Mouse (Mus musculus): Measurements from ENCODE around the gene Efcab8. TPM values are rescaled to one million over a fixed set of nuclear protein-coding genes. Genes with fewer than 3 reads are reported as not detected.
"Not testable (repeated sequence)": the region's sequence is repeated elsewhere in the genome, so short reads cannot be mapped to it uniquely, and the experiment has no call there.

Efcab8 gene
- total RNA-seq, 1 experiment, result 1.2 TPM

DNA sequence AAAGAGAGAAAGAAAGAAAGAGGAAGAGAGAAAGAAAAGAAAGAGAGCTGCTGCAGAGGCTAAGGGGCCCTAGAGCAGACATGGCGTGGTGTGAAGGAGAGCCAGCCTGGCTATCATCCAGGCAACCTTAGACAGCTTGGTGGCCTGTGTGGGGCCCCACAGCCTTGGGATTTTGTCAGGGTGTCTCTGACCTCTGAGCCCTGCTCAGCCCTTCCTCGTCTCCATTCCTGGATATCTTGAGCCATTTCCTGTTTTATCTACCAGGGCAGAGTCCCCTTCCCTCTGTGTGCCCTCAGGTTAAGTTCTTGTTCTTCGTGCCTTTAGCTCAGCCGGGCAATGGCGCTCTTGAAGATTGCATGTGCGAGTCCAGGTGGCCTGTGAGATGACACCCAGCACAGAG, 29.1 kb downstream of the Efcab8 start:
- no peaks in the 10 kb centered on the region for H3K4me1 ChIP-seq (ENCODE audit: control insufficient read depth in 2 of 2, insufficient read depth in 2 of 2, low read length in 2 of 2, poor library complexity in 1 of 2)
- TF ChIP-seq MAFK (IDR thresholded peaks at IDR 0.05; ENCODE audit: insufficient read depth, low read depth, low read length), result no peak
- no peak for TF ChIP-seq HCFC1 (IDR thresholded peaks at IDR 0.05; ENCODE audit: borderline replicate concordance, insufficient read depth, low read length)
- H3K36me3 ChIP-seq (ENCODE audit: control insufficient read depth, insufficient read depth, low read length, poor library complexity, severe bottlenecking), result no peaks in the 10 kb centered on the region
- no peak overlapping the region for H3K27ac ChIP-seq (ENCODE audit: insufficient read depth, low read depth, low read length, poor library complexity, severe bottlenecking)
- no peak overlapping the region for H3K4me3 ChIP-seq (ENCODE audit: insufficient read depth in 1 of 2, low read depth in 1 of 2, low read length in 2 of 2, poor library complexity in 1 of 2, severe bottlenecking in 1 of 2)
- no peak for DNase-seq (ENCODE audit: low read depth, low spot score)
- no peaks in the 10 kb centered on the region for H3K9me3 ChIP-seq (ENCODE audit: control insufficient read depth, insufficient read depth, low read depth, low read length)
- in situ Hi-C loops (cut with MboI; ENCODE audit: low sequenced_read_pairs in 2 of 2, unreplicated experiment in 2 of 2), result no loop called here
- H3K9ac ChIP-seq (ENCODE audit: insufficient read depth, low read depth, low read length, poor library complexity, severe bottlenecking), result no peak overlapping the region

DNA sequence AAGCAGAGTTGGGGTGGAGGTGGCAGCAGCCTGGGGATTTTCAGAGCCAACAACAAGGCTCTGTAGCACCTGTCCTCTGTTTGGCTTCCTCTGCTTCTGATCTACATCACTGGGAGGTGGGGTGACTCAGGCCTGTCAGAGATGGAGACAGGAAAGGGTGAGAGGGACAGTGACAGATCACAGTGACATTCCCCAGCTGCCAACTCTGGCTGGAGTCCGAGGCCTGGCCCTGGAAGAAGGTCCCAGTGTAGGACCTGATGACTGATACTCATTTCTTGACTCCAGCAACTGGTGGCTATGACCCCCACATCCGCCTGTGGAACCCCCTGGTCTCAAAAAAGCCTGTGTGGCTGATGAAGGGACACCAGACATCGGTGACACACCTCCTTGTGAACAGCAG, 30.2 kb downstream of the Efcab8 start:
- H3K9me3 ChIP-seq (ENCODE audit: control insufficient read depth, insufficient read depth, low read depth, low read length), result no peaks in the 10 kb centered on the region
- TF ChIP-seq CHD2 (IDR thresholded peaks at IDR 0.05; ENCODE audit: low read depth, low read length) (no peak), HCFC1 (IDR thresholded peaks at IDR 0.05; ENCODE audit: borderline replicate concordance, insufficient read depth, low read length) (no peak), ZNF384 (IDR thresholded peaks at IDR 0.05; ENCODE audit: low read depth, low read length) (no peak), ZC3H11A (IDR thresholded peaks at IDR 0.05; ENCODE audit: borderline replicate concordance, low read depth, low read length) (no peak), MAFK (IDR thresholded peaks at IDR 0.05; ENCODE audit: insufficient read depth, low read depth, low read length) (no peak)
- in situ Hi-C loops (cut with MboI; ENCODE audit: low sequenced_read_pairs in 2 of 2, unreplicated experiment in 2 of 2), result no loop called here
- no peak for DNase-seq (ENCODE audit: low read depth, low spot score)
- H3K9ac ChIP-seq (ENCODE audit: insufficient read depth, low read depth, low read length, poor library complexity, severe bottlenecking), result no peak overlapping the region
- no peak overlapping the region for H3K27ac ChIP-seq (ENCODE audit: insufficient read depth, low read depth, low read length, poor library complexity, severe bottlenecking)
- H3K4me1 ChIP-seq (ENCODE audit: control insufficient read depth in 2 of 2, insufficient read depth in 2 of 2, low read length in 2 of 2, poor library complexity in 1 of 2), result no peaks in the 10 kb centered on the region
- no peaks in the 10 kb centered on the region for H3K36me3 ChIP-seq (ENCODE audit: control insufficient read depth, insufficient read depth, low read length, poor library complexity, severe bottlenecking)
- H3K4me3 ChIP-seq (ENCODE audit: insufficient read depth in 1 of 2, low read depth in 1 of 2, low read length in 2 of 2, poor library complexity in 1 of 2, severe bottlenecking in 1 of 2), result no peak overlapping the region

DNA sequence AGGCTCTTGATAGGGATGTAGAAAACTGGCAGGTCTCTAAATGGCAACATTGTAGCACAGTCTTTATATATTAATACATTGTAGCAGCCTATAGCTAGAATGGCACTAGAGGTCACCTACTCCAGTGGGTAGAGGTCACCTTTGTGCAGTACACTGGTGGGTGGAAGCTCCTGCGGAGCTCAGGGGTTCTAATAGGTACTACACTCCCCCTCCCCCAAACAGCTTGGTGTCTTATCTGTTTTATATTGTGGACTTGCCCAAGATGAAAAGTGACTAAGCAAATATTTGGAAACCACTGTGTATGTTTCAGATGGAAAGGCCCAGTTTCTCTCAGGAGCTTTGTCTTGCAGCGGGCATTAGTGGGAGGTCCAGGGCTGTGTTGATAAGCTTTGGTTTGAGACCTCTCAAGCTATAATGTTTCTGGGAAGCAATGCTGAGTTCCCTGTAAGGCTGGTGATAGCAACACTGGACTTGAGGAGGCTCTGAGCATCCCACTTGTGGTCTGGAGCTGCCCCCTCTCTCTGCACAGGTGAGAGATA, 42.3 kb downstream of the Efcab8 start:
- Histone ChIP-seq H3K4me3 (ENCODE audit: insufficient read depth in 1 of 2, low read depth in 1 of 2, low read length in 2 of 2, poor library complexity in 1 of 2, severe bottlenecking in 1 of 2) (no peak overlapping the region), H3K36me3 (ENCODE audit: control insufficient read depth, insufficient read depth, low read length, poor library complexity, severe bottlenecking) (no peaks in the 10 kb centered on the region), H3K4me1 (ENCODE audit: control insufficient read depth in 2 of 2, insufficient read depth in 2 of 2, low read length in 2 of 2, poor library complexity in 1 of 2) (no peaks in the 10 kb centered on the region), H3K27ac (ENCODE audit: insufficient read depth, low read depth, low read length, poor library complexity, severe bottlenecking) (no peak overlapping the region), H3K9ac (ENCODE audit: insufficient read depth, low read depth, low read length, poor library complexity, severe bottlenecking) (no peak overlapping the region), H3K9me3 (ENCODE audit: control insufficient read depth, insufficient read depth, low read depth, low read length) (no peaks in the 10 kb centered on the region)
- DNase-seq (ENCODE audit: low read depth, low spot score), result no peak
- in situ Hi-C loops (cut with MboI; ENCODE audit: low sequenced_read_pairs in 2 of 2, unreplicated experiment in 2 of 2), result no loop called here
- no peak for TF ChIP-seq CHD2 (IDR thresholded peaks at IDR 0.05; ENCODE audit: low read depth, low read length)

DNA sequence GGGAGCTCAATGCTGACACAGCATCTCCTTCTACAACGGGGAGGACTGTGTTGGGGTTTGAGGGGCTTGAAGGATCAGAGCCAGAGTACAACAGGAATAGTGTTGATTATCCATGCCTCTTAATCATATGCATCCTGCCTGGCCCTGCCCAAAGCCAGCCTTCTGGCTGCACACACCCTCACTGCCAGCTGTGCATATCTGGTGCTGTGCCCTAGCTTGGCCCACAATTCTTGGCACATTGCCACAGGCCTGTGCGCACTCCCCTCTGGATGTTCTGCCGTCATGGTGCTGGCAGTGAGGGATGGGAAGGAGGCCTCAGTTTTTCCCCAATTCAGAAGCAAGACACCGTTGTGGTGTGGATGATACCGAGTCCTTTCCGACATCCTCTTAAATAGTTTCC, 44.9 kb downstream of the Efcab8 start:
- Histone ChIP-seq H3K4me3 (ENCODE audit: insufficient read depth in 1 of 2, low read depth in 1 of 2, low read length in 2 of 2, poor library complexity in 1 of 2, severe bottlenecking in 1 of 2) (no peak overlapping the region), H3K9me3 (ENCODE audit: control insufficient read depth, insufficient read depth, low read depth, low read length) (no peaks in the 10 kb centered on the region), H3K4me1 (ENCODE audit: control insufficient read depth in 2 of 2, insufficient read depth in 2 of 2, low read length in 2 of 2, poor library complexity in 1 of 2) (no peaks in the 10 kb centered on the region), H3K36me3 (ENCODE audit: control insufficient read depth, insufficient read depth, low read length, poor library complexity, severe bottlenecking) (no peaks in the 10 kb centered on the region), H3K27ac (ENCODE audit: insufficient read depth, low read depth, low read length, poor library complexity, severe bottlenecking) (no peak overlapping the region), H3K9ac (ENCODE audit: insufficient read depth, low read depth, low read length, poor library complexity, severe bottlenecking) (no peak overlapping the region)
- DNase-seq (ENCODE audit: low read depth, low spot score), result no peak
- in situ Hi-C loops (cut with MboI; ENCODE audit: low sequenced_read_pairs in 2 of 2, unreplicated experiment in 2 of 2), result no loop called here
- TF ChIP-seq ZC3H11A (IDR thresholded peaks at IDR 0.05; ENCODE audit: borderline replicate concordance, low read depth, low read length), result no peak
- TF ChIP-seq ZNF384 (IDR thresholded peaks at IDR 0.05; ENCODE audit: low read depth, low read length), result no peak
- TF ChIP-seq CHD2 (IDR thresholded peaks at IDR 0.05; ENCODE audit: low read depth, low read length), result no peak
- TF ChIP-seq HCFC1 (IDR thresholded peaks at IDR 0.05; ENCODE audit: borderline replicate concordance, insufficient read depth, low read length), result no peak
- TF ChIP-seq MAFK (IDR thresholded peaks at IDR 0.05; ENCODE audit: insufficient read depth, low read depth, low read length), result no peak

DNA sequence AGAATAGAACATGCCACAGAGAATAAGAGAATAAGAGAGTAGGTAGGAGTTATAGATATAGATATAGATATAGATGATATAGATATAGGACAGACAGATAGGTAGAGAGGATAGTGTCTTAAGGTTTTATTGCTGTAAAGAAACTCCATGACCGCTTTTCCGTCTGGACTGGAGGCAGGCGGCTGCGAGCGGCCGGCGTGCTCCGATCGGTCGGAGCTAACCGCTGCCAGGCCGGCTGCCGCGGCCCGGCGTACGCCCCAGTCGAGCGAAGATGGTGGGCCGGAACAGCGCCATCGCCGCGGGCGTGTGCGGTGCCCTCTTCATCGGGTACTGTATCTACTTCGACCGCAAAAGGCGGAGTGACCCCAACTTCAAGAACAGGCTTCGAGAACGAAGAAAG, 46.2 kb downstream of the Efcab8 start:
- DNase-seq (ENCODE audit: low read depth, low spot score); in situ Hi-C loops (cut with MboI; ENCODE audit: low sequenced_read_pairs in 2 of 2, unreplicated experiment in 2 of 2); H3K4me1 ChIP-seq (ENCODE audit: control insufficient read depth in 2 of 2, insufficient read depth in 2 of 2, low read length in 2 of 2, poor library complexity in 1 of 2); H3K9ac ChIP-seq (ENCODE audit: insufficient read depth, low read depth, low read length, poor library complexity, severe bottlenecking); H3K36me3 ChIP-seq (ENCODE audit: control insufficient read depth, insufficient read depth, low read length, poor library complexity, severe bottlenecking); H3K4me3 ChIP-seq (ENCODE audit: insufficient read depth in 1 of 2, low read depth in 1 of 2, low read length in 2 of 2, poor library complexity in 1 of 2, severe bottlenecking in 1 of 2); H3K9me3 ChIP-seq (ENCODE audit: control insufficient read depth, insufficient read depth, low read depth, low read length); H3K27ac ChIP-seq (ENCODE audit: insufficient read depth, low read depth, low read length, poor library complexity, severe bottlenecking): not testable (repeated sequence)

All from ES-E14 (cell line).